Mouse (Mus musculus) urinary bladder, adult 18-20 months (tissue): ENCODE measurements around the gene Mcl1.
A peak's percentile ranks its signal among the peaks of the same experiment; 100 is the strongest.
"Not testable (repeated sequence)": the region's sequence is repeated elsewhere in the genome, so short reads cannot be mapped to it uniquely, and the experiment has no call there.

Source experiments
- DNase-seq, 2 experiments: peaks; one replicate each; pipeline ENCODE4 v3.0.0; 2022; ENCODE audit warnings: low spot score in 2 of 2, mixed read lengths in 2 of 2

Mcl1 gene

GRCm38 (mm10) chr3:95666124-95666844, 7.7 kb downstream of the Mcl1 start:
- peak in 1 of 2 experiments; percentile 74 for DNase-seq

GRCm38 (mm10) chr3:95667521-95667920, 8.9 kb downstream of the Mcl1 start:
- no peak for DNase-seq

GRCm38 (mm10) chr3:95668026-95668425, 9.4 kb downstream of the Mcl1 start:
- peak in 1 of 2 experiments; percentile 77 for DNase-seq

GRCm38 (mm10) chr3:95668589-95669308, 10.2 kb downstream of the Mcl1 start:
- DNase-seq: no peak

- no peak for DNase-seq
These were observed 10.7 kb downstream of the Mcl1 start for GRCm38 (mm10) chr3:95669309-95669665.

- DNase-seq: not testable (repeated sequence)
These were observed 11.8 kb downstream of the Mcl1 start for GRCm38 (mm10) chr3:95670419-95670818.

- no peak for DNase-seq
These were observed 12.6 kb downstream of the Mcl1 start for GRCm38 (mm10) chr3:95671201-95671600.

GRCm38 (mm10) chr3:95672461-95672860, 13.9 kb downstream of the Mcl1 start:
- DNase-seq: no peak

- no peak for DNase-seq
These were observed 14.5 kb downstream of the Mcl1 start for GRCm38 (mm10) chr3:95672861-95673706.

- DNase-seq: no peak
These were observed 15.2 kb downstream of the Mcl1 start for GRCm38 (mm10) chr3:95673707-95674211.

GRCm38 (mm10) chr3:95674236-95674635, 15.6 kb downstream of the Mcl1 start:
- DNase-seq: peak in 1 of 2 experiments; percentile 81

- no peak for DNase-seq
These were observed 16.2 kb downstream of the Mcl1 start for GRCm38 (mm10) chr3:95674812-95675211.

GRCm38 (mm10) chr3:95675301-95676092, 16.9 kb downstream of the Mcl1 start:
- DNase-seq: peak; percentile 57 to 85

- DNase-seq: peak in 1 of 2 experiments; percentile 62
These were observed 18.3 kb downstream of the Mcl1 start for GRCm38 (mm10) chr3:95676745-95677419.

- no peak for DNase-seq
These were observed 19.0 kb downstream of the Mcl1 start for GRCm38 (mm10) chr3:95677420-95678090.

- DNase-seq: no peak
These were observed 21.0 kb downstream of the Mcl1 start for GRCm38 (mm10) chr3:95679551-95679950.

- no peak for DNase-seq
These were observed 22.1 kb downstream of the Mcl1 start for GRCm38 (mm10) chr3:95680673-95681072.

GRCm38 (mm10) chr3:95681365-95681764, 22.8 kb downstream of the Mcl1 start:
- no peak for DNase-seq

- no peak for DNase-seq
These were observed 24.3 kb downstream of the Mcl1 start for GRCm38 (mm10) chr3:95682878-95683277.

- no peak for DNase-seq
These were observed 26.3 kb downstream of the Mcl1 start for GRCm38 (mm10) chr3:95684846-95685245.
